Mouse (Mus musculus): Measurements from ENCODE around the gene Gm17521. TPM values are rescaled to one million over a fixed set of nuclear protein-coding genes. Genes with fewer than 3 reads are reported as not detected.
"Not testable (repeated sequence)": the region's sequence is repeated elsewhere in the genome, so short reads cannot be mapped to it uniquely, and the experiment has no call there.

The Gm17521 gene
- total RNA-seq (2017) = not detected in 3 replicates

GRCm38 (mm10) chrX:123029569-123029968 lies at the start of gene Gm17521:
Gm17521 (minus strand) TSS chrX:123029669.
- ATAC-seq (replicated peaks; ENCODE audit: insufficient number of reproducible peaks, low FRiP score, low TSS enrichment, poor library complexity, severe bottlenecking) = not testable (repeated sequence)

DNA sequence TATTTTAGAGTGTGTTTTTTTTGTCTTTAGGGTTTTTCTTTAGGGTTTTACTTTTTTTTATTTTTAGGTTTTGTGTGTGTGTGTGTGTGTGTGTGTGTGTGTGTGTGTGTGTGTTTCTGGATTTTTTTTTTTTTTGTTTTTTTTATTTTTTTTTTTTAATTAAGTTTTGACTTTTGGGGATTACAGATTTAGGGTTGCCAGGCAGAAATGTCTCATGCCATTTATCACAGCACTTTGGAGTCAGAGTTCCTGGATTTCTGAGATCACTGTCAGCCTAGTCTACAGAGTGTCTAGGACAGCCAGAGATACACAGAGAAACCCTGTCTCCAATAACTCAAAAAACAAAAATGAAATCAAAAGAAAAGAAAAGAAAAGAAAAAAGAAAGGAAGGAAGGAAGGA lies 14.5 kb upstream of the Gm17521 start:
- ATAC-seq (replicated peaks; ENCODE audit: insufficient number of reproducible peaks, low FRiP score, low TSS enrichment, poor library complexity, severe bottlenecking) = no peak

GRCm38 (mm10) chrX:123043516-123043915 lies 14.0 kb upstream of the Gm17521 start:
- no peak for ATAC-seq (replicated peaks; ENCODE audit: insufficient number of reproducible peaks, low FRiP score, low TSS enrichment, poor library complexity, severe bottlenecking)

Other genes starting within 250 kb of the Gm17521 start
- 1.4 TPM in 1 of 3 replicates, not detected in the others for gene Cldn34c1, start 73.8 kb upstream of the Gm17521 start, total RNA-seq (2017)
- not detected in 3 replicates for gene Srsx, start 192.8 kb upstream of the Gm17521 start, total RNA-seq (2017)
- not detected in 3 replicates for gene Gm17577, start 217.2 kb upstream of the Gm17521 start, total RNA-seq (2017)

Data from monocyte, adult 5-6 weeks (primary cell).